Mouse (Mus musculus) thymus, adult 2 months (tissue): ENCODE data around the gene Polr1a. TPM values are rescaled to one million over a fixed set of nuclear protein-coding genes. Genes with fewer than 3 reads are reported as not detected.

ENCODE experiments used
- DNase-seq: peaks from one replicate; pipeline ENCODE4 v3.0.0; 2021
- H3K27ac ChIP-seq: fragments of 200-500 bp; 2 replicates; pipeline ENCODE4 v1.5.1; 2012; ENCODE audit warnings: low read length, control low read depth; ENCODE audit not compliant: control insufficient read depth, insufficient read depth
- H3K27me3 ChIP-seq: fragments of 200-500 bp; 2 replicates; pipeline ENCODE4 v1.6.1; 2012; ENCODE audit warnings: mild to moderate bottlenecking, low read length, moderate library complexity, mixed read lengths; ENCODE audit not compliant: control insufficient read depth, insufficient read depth
- H3K36me3 ChIP-seq: fragments of 200-500 bp; 2 replicates; pipeline ENCODE4 v1.6.1; 2012; ENCODE audit warnings: mild to moderate bottlenecking, low read length, moderate library complexity; ENCODE audit not compliant: control insufficient read depth, insufficient read depth
- H3K4me1 ChIP-seq: fragments of 200-500 bp; replicated peaks from 2 replicates; pipeline ENCODE4 v1.6.1; 2012; ENCODE audit warnings: low read length; ENCODE audit not compliant: control insufficient read depth, insufficient read depth
- H3K4me3 ChIP-seq: fragments of 200-500 bp; 2 replicates; pipeline ENCODE4 v1.5.1; 2012; ENCODE audit warnings: mild to moderate bottlenecking, low read length, control low read depth, moderate library complexity; ENCODE audit not compliant: control insufficient read depth, insufficient read depth
- CTCF ChIP-seq: fragments of 200-500 bp; IDR thresholded peaks from 2 replicates; pipeline ENCODE4 v1.5.1; 2012; ENCODE audit warnings: mild to moderate bottlenecking, control low read depth, low read length, moderate library complexity, borderline replicate concordance; ENCODE audit not compliant: control insufficient read depth, poor library complexity, insufficient read depth; ENCODE audit errors: extremely low read depth
- POLR2A ChIP-seq: fragments of 200-500 bp; IDR thresholded peaks from 2 replicates; pipeline ENCODE4 v1.6.1; 2012; ENCODE audit warnings: mild to moderate bottlenecking, low read length, control low read depth, moderate library complexity; ENCODE audit not compliant: control insufficient read depth, poor library complexity, insufficient read depth; ENCODE audit errors: extremely low read depth
- WGBS: fragments of 180-500 bp; shearing (Covaris S2); methylation state at CpG from one replicate; pipeline ENCODE4 v1.1.7; 2018; 5-methylcytosine and 5-hydroxymethylcytosine counted together
- polyA plus RNA-seq: library from polyadenylated mRNA; depleted of rRNA; stranded (reverse); fragments of >200 nt; gene quantifications from 2 replicates; pipeline ENCODE4 v1.2.3, GENCODE M21; 2012

Gene Polr1a
- polyA plus RNA-seq, 1 experiment: 17.3 TPM

- DNase-seq: no peak
- Histone ChIP-seq H3K27me3 (no peaks in the 10 kb centered on the region), H3K4me3 (no peak overlapping the region), H3K27ac (no peak overlapping the region), H3K36me3 (no peaks in the 10 kb centered on the region), H3K4me1 (0 out of 2 replicates have a peak, but pooled peaks cover 2% of the 10 kb centered on the region)
- WGBS: 93% methylated on average over 3 of the region's 3 CpGs
- TF ChIP-seq POLR2A: no peak
- no peak for TF ChIP-seq CTCF
These were observed 86.2 kb downstream of the Polr1a start for GRCm38 (mm10) chr6:71995081-71995480.

DNA sequence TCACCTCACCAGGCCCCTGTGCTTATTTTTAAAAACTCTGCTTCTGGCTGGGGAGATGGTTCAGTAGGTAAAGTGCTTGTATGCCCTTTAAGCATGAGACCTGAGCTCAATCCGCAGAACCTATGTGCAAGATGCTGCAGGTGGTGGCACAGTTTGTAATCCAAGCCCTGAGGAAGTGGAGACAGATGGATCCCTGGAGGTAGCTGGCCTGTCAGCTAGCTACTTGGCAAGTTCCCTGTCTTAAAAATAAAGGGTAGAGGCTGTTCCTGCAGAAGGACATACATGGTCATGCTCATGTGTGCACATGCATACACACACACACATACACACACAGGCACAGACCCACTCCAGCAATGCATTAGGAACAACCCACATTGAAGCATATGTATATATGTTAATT lies 88.4 kb downstream of the Polr1a start:
- H3K27ac ChIP-seq: no peak overlapping the region
- TF ChIP-seq POLR2A (no peak), CTCF (no peak)
- H3K27me3 ChIP-seq: no peaks in the 10 kb centered on the region
- no peak overlapping the region for H3K4me3 ChIP-seq
- H3K4me1 ChIP-seq: no peaks in the 10 kb centered on the region
- DNase-seq: no peak
- WGBS: 97% methylated on average over 1 of the region's 1 CpGs
- H3K36me3 ChIP-seq: no peaks in the 10 kb centered on the region

- no peak for TF ChIP-seq CTCF
- TF ChIP-seq POLR2A: no peak
- H3K36me3 ChIP-seq: no peaks in the 10 kb centered on the region
- DNase-seq: no peak
- H3K4me1 ChIP-seq: no peaks in the 10 kb centered on the region
- WGBS: 88% methylated on average over 11 of the region's 11 CpGs
- no peak overlapping the region for H3K27ac ChIP-seq
- H3K4me3 ChIP-seq: no peak overlapping the region
- H3K27me3 ChIP-seq: no peaks in the 10 kb centered on the region
These were observed 91.2 kb downstream of the Polr1a start for GRCm38 (mm10) chr6:71999917-72000512.

GRCm38 (mm10) chr6:72001220-72001777 lies 92.4 kb downstream of the Polr1a start:
- no peak for DNase-seq
- H3K4me3 ChIP-seq: no peak overlapping the region
- WGBS: 47% methylated on average over 5 of the region's 5 CpGs
- TF ChIP-seq POLR2A (no peak), CTCF (no peak)
- H3K4me1 ChIP-seq: no peaks in the 10 kb centered on the region
- no peaks in the 10 kb centered on the region for H3K27me3 ChIP-seq
- H3K27ac ChIP-seq: no peak overlapping the region
- no peaks in the 10 kb centered on the region for H3K36me3 ChIP-seq

DNA sequence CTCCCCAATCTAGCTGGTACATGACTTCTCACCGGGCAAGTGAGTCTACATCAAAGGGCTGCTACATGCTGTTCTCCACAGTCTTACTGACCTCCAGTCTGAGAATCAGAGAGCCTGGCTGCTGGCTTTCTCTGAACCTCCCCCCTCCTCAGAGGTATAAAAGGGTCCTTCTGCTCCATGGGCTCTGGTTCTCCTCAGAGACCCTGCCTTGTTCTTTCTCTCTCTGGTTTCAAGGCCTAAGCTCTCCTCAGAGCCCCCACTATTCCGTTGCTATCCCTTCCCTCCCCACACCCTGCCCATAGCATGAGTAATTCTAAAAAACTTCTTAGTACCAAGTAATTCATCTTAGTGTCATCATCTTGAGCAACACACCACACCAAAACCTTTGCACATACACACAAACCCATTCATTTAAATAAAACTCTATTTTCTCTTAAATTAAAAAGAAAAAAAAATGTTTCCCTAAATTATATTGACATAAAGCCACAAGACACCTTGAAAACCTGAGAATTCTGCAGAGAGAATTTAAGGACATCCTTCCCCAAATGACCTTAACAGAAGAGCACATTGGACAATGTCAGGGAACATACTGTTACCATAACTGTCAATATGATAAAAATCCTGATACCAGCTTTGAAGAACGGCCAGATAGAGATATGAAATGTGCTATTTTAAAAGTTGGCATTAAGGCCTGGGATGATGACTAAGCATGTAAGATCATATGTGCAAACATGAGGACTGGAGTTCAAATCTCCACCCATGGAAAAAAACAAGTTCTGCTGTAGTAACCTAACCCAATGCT lies 98.8 kb downstream of the Polr1a start:
- Histone ChIP-seq H3K27me3 (no peaks in the 10 kb centered on the region), H3K36me3 (no peaks in the 10 kb centered on the region), H3K27ac (no peak overlapping the region), H3K4me1 (no peaks in the 10 kb centered on the region), H3K4me3 (no peak overlapping the region)
- TF ChIP-seq POLR2A: no peak
- no peak for TF ChIP-seq CTCF
- WGBS: 95% methylated on average over 3 of the region's 3 CpGs
- no peak for DNase-seq

DNA sequence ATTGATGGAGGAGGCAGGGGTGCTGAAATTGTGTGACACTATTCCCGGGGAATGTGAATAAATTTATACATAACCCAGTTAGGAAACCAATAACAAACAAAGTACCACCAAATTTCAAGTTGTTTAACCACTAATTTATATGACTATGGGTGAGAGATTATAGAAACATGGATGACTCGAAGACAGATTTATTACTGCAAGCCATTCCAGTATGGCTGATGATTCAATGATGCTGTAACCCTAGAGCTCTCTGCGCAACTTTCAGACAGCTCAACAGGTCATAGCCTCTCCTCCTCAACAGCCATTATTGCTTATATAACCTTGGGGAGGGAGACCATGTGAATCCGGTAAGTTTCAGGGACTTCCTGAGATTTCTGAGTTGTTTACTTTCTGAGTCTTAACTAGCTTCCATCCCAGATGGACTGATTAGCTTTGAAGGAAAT lies 99.4 kb downstream of the Polr1a start:
- DNase-seq: no peak
- TF ChIP-seq CTCF: no peak

More for the DNA sequence above, 99.4 kb downstream of the Polr1a start:
- Histone ChIP-seq H3K4me3 (no peak overlapping the region), H3K27me3 (no peaks in the 10 kb centered on the region), H3K4me1 (no peaks in the 10 kb centered on the region), H3K36me3 (no peaks in the 10 kb centered on the region), H3K27ac (no peak overlapping the region)
- 97% methylated on average over 4 of the region's 4 CpGs for WGBS
